Mouse (Mus musculus): ENCODE results near the gene Nlrp6. TPM values are rescaled to one million over a fixed set of nuclear protein-coding genes. Genes with fewer than 3 reads are reported as not detected.

Gene Nlrp6
- polyA plus RNA-seq, 1 experiment from 2014 or later: 0.19 TPM

- Histone ChIP-seq H3K27ac (replicated peaks) (peak overlapping the region; percentile 86), H3K9me3 (no peaks in the 10 kb centered on the region), H3K4me1 (peaks cover 76% of the 10 kb centered on the region), H3K27me3 (replicated peaks; ENCODE audit: low read depth, poor library complexity, severe bottlenecking) (peaks cover 6% of the 10 kb centered on the region; the same call in 1 of the 2 replicates), H3K36me3 (replicated peaks) (peaks cover 30% of the 10 kb centered on the region), H3K4me3 (peak overlapping the region; percentile 71)
- 68% methylated on average over 15 of the region's 15 CpGs for WGBS
- no peak for DNase-seq (ENCODE audit: low spot score)
Measured at GRCm38 (mm10) chr7:140953800-140954732, 33.4 kb downstream of the Nlrp6 start.

GRCm38 (mm10) chr7:140954733-140955071, 34.0 kb downstream of the Nlrp6 start:
- peaks cover 24% of the 10 kb centered on the region for H3K36me3 ChIP-seq (replicated peaks)
- peaks cover 82% of the 10 kb centered on the region for H3K4me1 ChIP-seq
- peak; percentile 45 for DNase-seq (ENCODE audit: low spot score)
- H3K27ac ChIP-seq (replicated peaks): peak overlapping the region; percentile 86
- 13% methylated on average over 9 of the region's 9 CpGs for WGBS
- H3K27me3 ChIP-seq (replicated peaks; ENCODE audit: low read depth, poor library complexity, severe bottlenecking): peaks cover 6% of the 10 kb centered on the region; the same call in 1 of the 2 replicates
- no peaks in the 10 kb centered on the region for H3K9me3 ChIP-seq
- peak overlapping the region; percentile 71 for H3K4me3 ChIP-seq

GRCm38 (mm10) chr7:140955342-140955741, 34.6 kb downstream of the Nlrp6 start:
- H3K4me1 ChIP-seq: peaks cover 77% of the 10 kb centered on the region
- H3K9me3 ChIP-seq: no peaks in the 10 kb centered on the region
- H3K27me3 ChIP-seq (replicated peaks; ENCODE audit: low read depth, poor library complexity, severe bottlenecking): peaks cover 6% of the 10 kb centered on the region; the same call in 1 of the 2 replicates
- DNase-seq (ENCODE audit: low spot score): peak; percentile 61
- peak overlapping the region; percentile 71 for H3K4me3 ChIP-seq
- peaks cover 17% of the 10 kb centered on the region for H3K36me3 ChIP-seq (replicated peaks)
- peak overlapping the region; percentile 86 for H3K27ac ChIP-seq (replicated peaks)
- WGBS: 10% methylated on average over 17 of the region's 17 CpGs

- DNase-seq (ENCODE audit: low spot score): peak; percentile 71
- H3K27me3 ChIP-seq (replicated peaks; ENCODE audit: low read depth, poor library complexity, severe bottlenecking): peaks cover 6% of the 10 kb centered on the region; the same call in 1 of the 2 replicates
- H3K27ac ChIP-seq (replicated peaks): peak within 1 kb of the TSS; percentile 86
- H3K4me3 ChIP-seq: peak within 1 kb of the TSS; percentile 71
- no peaks in the 10 kb centered on the region for H3K9me3 ChIP-seq
- H3K36me3 ChIP-seq (replicated peaks): peaks cover 16% of the 10 kb centered on the region
- peaks cover 71% of the 10 kb centered on the region for H3K4me1 ChIP-seq
- 10% methylated on average over 11 of the region's 11 CpGs for WGBS
Measured at GRCm38 (mm10) chr7:140955758-140956555, 35.3 kb downstream of the Nlrp6 start, which contains the start of the genes Gm45717 and Ifitm2. Gene Gm45717 (minus strand): TSS chr7:140955937. Gene Ifitm2 (minus strand): TSS chr7:140955987.

- Histone ChIP-seq H3K36me3 (replicated peaks) (peaks cover 13% of the 10 kb centered on the region), H3K27ac (replicated peaks) (peak overlapping the region; percentile 86), H3K27me3 (replicated peaks; ENCODE audit: low read depth, poor library complexity, severe bottlenecking) (peaks cover 6% of the 10 kb centered on the region; the same call in 1 of the 2 replicates), H3K4me3 (peak overlapping the region; percentile 71), H3K4me1 (peaks cover 65% of the 10 kb centered on the region), H3K9me3 (no peaks in the 10 kb centered on the region)
- WGBS: 46% methylated on average over 6 of the region's 6 CpGs
- DNase-seq (ENCODE audit: low spot score): no peak
Measured at GRCm38 (mm10) chr7:140956556-140956869, 35.8 kb downstream of the Nlrp6 start.

- Histone ChIP-seq H3K4me1 (peaks cover 37% of the 10 kb centered on the region), H3K9me3 (no peaks in the 10 kb centered on the region), H3K27me3 (replicated peaks; ENCODE audit: low read depth, poor library complexity, severe bottlenecking) (peaks cover 6% of the 10 kb centered on the region; the same call in 1 of the 2 replicates), H3K4me3 (no peak overlapping the region), H3K27ac (replicated peaks) (no peak overlapping the region), H3K36me3 (replicated peaks) (no peaks in the 10 kb centered on the region)
- peak; percentile 44 for DNase-seq (ENCODE audit: low spot score)
- WGBS: 6% methylated on average over 9 of the region's 9 CpGs
Measured at GRCm38 (mm10) chr7:140959181-140959901, 38.6 kb downstream of the Nlrp6 start.

GRCm38 (mm10) chr7:140960026-140960425, 39.3 kb downstream of the Nlrp6 start:
- WGBS: 64% methylated on average over 5 of the region's 5 CpGs
- H3K27me3 ChIP-seq (replicated peaks; ENCODE audit: low read depth, poor library complexity, severe bottlenecking): peaks cover 6% of the 10 kb centered on the region; the same call in 1 of the 2 replicates
- H3K36me3 ChIP-seq (replicated peaks): no peaks in the 10 kb centered on the region
- no peak overlapping the region for H3K4me3 ChIP-seq
- no peak for DNase-seq (ENCODE audit: low spot score)
- H3K4me1 ChIP-seq: peaks cover 30% of the 10 kb centered on the region
- H3K9me3 ChIP-seq: no peaks in the 10 kb centered on the region
- no peak overlapping the region for H3K27ac ChIP-seq (replicated peaks)

- Histone ChIP-seq H3K9me3 (no peaks in the 10 kb centered on the region), H3K4me1 (peaks cover 16% of the 10 kb centered on the region), H3K36me3 (replicated peaks) (no peaks in the 10 kb centered on the region), H3K4me3 (no peak overlapping the region), H3K27ac (replicated peaks) (no peak overlapping the region), H3K27me3 (replicated peaks; ENCODE audit: low read depth, poor library complexity, severe bottlenecking) (peaks cover 6% of the 10 kb centered on the region; the same call in 1 of the 2 replicates)
- WGBS: 45% methylated on average over 2 of the region's 2 CpGs
- DNase-seq (ENCODE audit: low spot score): no peak
Measured at GRCm38 (mm10) chr7:140961416-140961815, 40.7 kb downstream of the Nlrp6 start.

GRCm38 (mm10) chr7:140962733-140963132, 42.0 kb downstream of the Nlrp6 start:
- H3K4me3 ChIP-seq: no peak overlapping the region
- 55% methylated on average over 2 of the region's 2 CpGs for WGBS
- no peak overlapping the region for H3K27ac ChIP-seq (replicated peaks)
- no peaks in the 10 kb centered on the region for H3K9me3 ChIP-seq
- peaks cover 16% of the 10 kb centered on the region for H3K4me1 ChIP-seq
- no peak for DNase-seq (ENCODE audit: low spot score)
- no peaks in the 10 kb centered on the region for H3K36me3 ChIP-seq (replicated peaks)
- H3K27me3 ChIP-seq (replicated peaks; ENCODE audit: low read depth, poor library complexity, severe bottlenecking): peaks cover under 1% of the 10 kb centered on the region; the same call in 1 of the 2 replicates

GRCm38 (mm10) chr7:140966921-140967320, 46.2 kb downstream of the Nlrp6 start, which contains the start of gene Ifitm1:
Gene Ifitm1 (plus strand): TSS chr7:140967221.
- WGBS: 78% methylated on average over 4 of the region's 4 CpGs
- Histone ChIP-seq H3K27me3 (replicated peaks; ENCODE audit: low read depth, poor library complexity, severe bottlenecking) (peaks cover 25% of the 10 kb centered on the region), H3K4me1 (peaks cover 34% of the 10 kb centered on the region), H3K36me3 (replicated peaks) (no peaks in the 10 kb centered on the region), H3K27ac (replicated peaks) (peak within 1 kb of the TSS; percentile 11), H3K9me3 (no peaks in the 10 kb centered on the region), H3K4me3 (peak within 1 kb of the TSS; percentile 34)
- no peak for DNase-seq (ENCODE audit: low spot score)

GRCm38 (mm10) chr7:140967862-140968591, 47.3 kb downstream of the Nlrp6 start:
- DNase-seq (ENCODE audit: low spot score): peak; percentile 46
- no peaks in the 10 kb centered on the region for H3K36me3 ChIP-seq (replicated peaks)
- peaks cover 34% of the 10 kb centered on the region for H3K4me1 ChIP-seq
- H3K9me3 ChIP-seq: no peaks in the 10 kb centered on the region
- peaks cover 25% of the 10 kb centered on the region for H3K27me3 ChIP-seq (replicated peaks; ENCODE audit: low read depth, poor library complexity, severe bottlenecking)
- peak overlapping the region; percentile 11 for H3K27ac ChIP-seq (replicated peaks)
- WGBS: 7% methylated on average over 14 of the region's 14 CpGs
- peak overlapping the region; percentile 34 for H3K4me3 ChIP-seq
